Mouse (Mus musculus) ES-Bruce4 (cell line): ENCODE measurements around the gene Phgr1.

Experiments used
- CTCF ChIP-seq: IDR thresholded peaks from one replicate; pipeline ENCODE4 v1.8.1; 2011; ENCODE audit warnings: low read depth, low read length
- POLR2A ChIP-seq: IDR thresholded peaks from one replicate; pipeline ENCODE4 v1.8.1; 2011; ENCODE audit warnings: low read length; ENCODE audit not compliant: insufficient read depth

DNA sequence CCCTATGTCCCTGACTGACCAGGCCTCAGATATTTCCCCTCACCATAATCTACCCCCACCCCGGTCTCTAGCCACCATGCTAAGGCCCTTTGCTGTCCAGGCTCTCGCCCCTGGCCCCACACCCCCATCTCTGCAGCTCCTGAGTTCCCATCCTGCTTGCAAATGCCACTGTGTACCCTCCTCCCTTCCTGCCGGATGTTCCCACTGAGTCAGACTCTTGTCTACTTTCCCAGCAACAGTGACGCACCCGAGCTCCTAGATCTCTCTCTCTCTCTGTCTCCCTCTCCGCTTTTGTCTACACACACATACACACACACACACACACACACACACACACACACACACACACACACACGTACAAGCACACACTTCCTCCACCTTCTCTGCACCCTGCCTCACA is 9.1 kb upstream of the Phgr1 start:
- no peak for TF ChIP-seq POLR2A
- no peak for TF ChIP-seq CTCF
